8 mouse cellular contexts compared by ENCODE assay signal in the genomic region with DNA sequence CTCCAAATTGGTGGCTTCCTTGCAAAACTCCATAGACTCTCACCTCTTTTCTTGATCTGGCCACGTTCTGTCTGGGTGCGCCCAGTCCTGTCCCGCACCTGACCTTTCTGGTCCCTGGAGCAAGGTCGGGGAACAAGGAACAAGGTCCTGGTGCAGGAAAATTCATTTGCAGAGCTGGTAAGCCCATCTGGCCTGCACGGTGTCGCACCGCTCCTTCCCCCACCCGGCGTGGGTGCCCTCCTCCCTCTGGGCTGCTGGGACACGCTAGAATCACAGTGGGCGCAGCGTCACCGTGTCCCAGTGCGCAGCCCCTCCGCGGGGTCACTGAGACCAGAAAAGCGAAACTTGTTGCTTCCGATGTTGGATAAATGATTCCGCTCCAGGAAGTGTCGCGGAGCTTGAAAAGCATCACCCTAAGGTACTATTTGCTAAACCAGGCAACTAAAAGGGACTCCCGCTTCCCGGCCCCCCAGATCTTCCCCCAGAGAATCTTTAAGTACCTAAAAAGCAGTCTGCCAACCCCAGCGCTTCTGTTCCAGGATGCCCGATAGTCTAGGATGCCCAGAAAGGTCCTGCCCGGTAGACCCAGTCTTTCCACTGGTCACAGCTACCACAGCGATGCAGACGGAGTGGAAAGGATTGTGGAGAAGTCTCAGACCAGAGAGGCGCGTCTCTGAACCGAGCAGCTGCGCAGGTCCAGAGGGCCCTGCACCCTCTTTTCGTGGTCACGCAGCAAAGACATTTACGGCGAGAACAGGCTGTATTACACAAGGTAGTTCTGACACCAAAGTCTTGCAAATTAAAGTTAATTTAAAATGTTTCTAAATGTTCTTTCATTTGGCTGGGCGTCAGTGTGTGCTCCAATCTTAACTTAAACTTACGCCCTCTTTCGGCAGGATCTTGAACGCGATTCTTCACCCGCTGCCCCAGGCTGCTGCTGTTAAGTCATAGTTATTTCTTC. TPM values are rescaled to one million over a fixed set of nuclear protein-coding genes. Genes with fewer than 3 reads are reported as not detected.
DNase-seq lines count a peak whose midpoint lies in the region; ATAC-seq and TF ChIP-seq lines count a peak whose summit lies in the region.

A gene (minus strand): TSS at position 717 of the 961 bp plus-strand sequence.

- peak; percentile 71 for TF ChIP-seq CTCF in layer of hippocampus, adult 2 months (conservative IDR thresholded peaks at IDR 0.05)
- TF ChIP-seq CTCF in lung, adult 2 months (IDR thresholded peaks at IDR 0.05; ENCODE audit: insufficient read depth, low read length): peak; percentile 59

- peaks cover 22% of the 10 kb centered on the region for H3K4me1 ChIP-seq in forebrain, embryonic 14.5 days (ENCODE audit: control insufficient read depth, insufficient read depth, low read length)
- H3K4me1 ChIP-seq in lung, adult 2 months (ENCODE audit: control insufficient read depth, insufficient read depth, low read length): peaks cover 2% of the 10 kb centered on the region; the same call in 1 of the 2 replicates

- H3K27ac ChIP-seq in forebrain, embryonic 14.5 days (ENCODE audit: low read depth, low read length): no peak within 1 kb of the TSS
- H3K27ac ChIP-seq in layer of hippocampus, adult 2 months: peak within 1 kb of the TSS; percentile 71

- intact Hi-C loops in heart, postnatal 25 days (cut with DNase I): loop anchor here (5.0 kb wide), 2 partner anchors 60 to 500 kb away; no protein-coding TSS in a partner anchor

- WGBS in forebrain, embryonic 14.5 days: under 1% methylated on average over 42 of the region's 42 CpGs
- WGBS in lung, adult 2 months: under 1% methylated on average over 42 of the region's 42 CpGs

- peak within 1 kb of the TSS; percentile 97 for H3K4me2 ChIP-seq in forebrain, embryonic 14.5 days (ENCODE audit: low read length)

- H3K9me3 ChIP-seq in forebrain, embryonic 14.5 days (replicated peaks; ENCODE audit: control insufficient read depth, low read length): no peaks in the 10 kb centered on the region

- peak within 1 kb of the TSS; percentile 47 for H3K4me3 ChIP-seq in forebrain, embryonic 14.5 days (ENCODE audit: low read depth, low read length)
- peak within 1 kb of the TSS; percentile 52 for H3K4me3 ChIP-seq in layer of hippocampus, adult 2 months
- peak within 1 kb of the TSS; percentile 77 for H3K4me3 ChIP-seq in lung, adult 2 months (replicated peaks; ENCODE audit: extremely low read depth, low read depth, low read length)

- peak; percentile 10 for DNase-seq in 3134 (ENCODE audit: extremely low read depth, insufficient read length, low spot score)
- peak; percentile 38 to 40 for DNase-seq in adrenal gland, adult 18-20 months (ENCODE audit: low spot score in 2 of 2)
- DNase-seq in forebrain, embryonic 14.5 days (ENCODE audit: low spot score): peak; percentile 78
- no peak for DNase-seq in heart, postnatal 25 days (ENCODE audit: low spot score)
- peak in 1 of 2 experiments; percentile 56 for DNase-seq in layer of hippocampus, adult 2 months (ENCODE audit: low spot score in 2 of 2)
- DNase-seq in lung, adult 2 months: peak; percentile 58
- DNase-seq in retina, embryonic 14.5 days (ENCODE audit: low spot score): peak; percentile 79
- DNase-seq in thymus, postnatal 25 days: no peak

- ATAC-seq in forebrain, embryonic 14.5 days: peak; percentile 10; the same call in 1 of the 2 replicates

- peaks cover 54% of the 10 kb centered on the region for H3K27me3 ChIP-seq in forebrain, embryonic 14.5 days (replicated peaks; ENCODE audit: control insufficient read depth, insufficient read depth, low read length)

- no peaks in the 10 kb centered on the region for H3K36me3 ChIP-seq in forebrain, embryonic 14.5 days (ENCODE audit: control insufficient read depth, insufficient read depth, low read length)

- TF ChIP-seq POLR2A in lung, adult 2 months (IDR thresholded peaks at IDR 0.05; ENCODE audit: borderline replicate concordance, extremely low read depth, low read depth, low read length): no peak

- 0 out of 2 replicates have a peak within 1 kb of the TSS, but pooled peaks have one; percentile 17 for H3K9ac ChIP-seq in forebrain, embryonic 14.5 days (ENCODE audit: low read length)

RNA-seq across cellular contexts. Expression of the gene that starts here (rescaled TPM):
- 10 to 100 TPM; 12.6 to 55.5 TPM for total RNA-seq in adrenal gland, adult 18-20 months (2021)
- polyA plus RNA-seq in forebrain, embryonic 14.5 days (2014; fragmentation: Nextera tagmentation; extraction: Ambion mirVana): 0.86 and 1.0 TPM in 2 replicates
- 10 to 100 TPM; 34.0 to 38.2 TPM for total RNA-seq in heart, postnatal 25 days (2021)
- 10 to 100 TPM; 15.7 to 17.7 TPM for total RNA-seq in layer of hippocampus, adult 2 months (2021)
- polyA plus RNA-seq in lung, adult 2 months (2012; rRNA removed): 9.6 and 24.4 TPM in 2 replicates

Comparison
In these comparisons a context has a peak if more than half of its experiments do, and no peak if none do; other contexts are left out.
1. DNase-seq: peak in 3134 (single experiment), adrenal gland, adult 18-20 months (2 of 2), forebrain, embryonic 14.5 days (single experiment), lung, adult 2 months (single experiment) and retina, embryonic 14.5 days (single experiment); none in heart, postnatal 25 days (single experiment) and thymus, postnatal 25 days (single experiment).
2. Peak in every context shown above with its lines, with median percentiles within 50 percentile points of each other: H3K4me3 ChIP-seq.